Mouse (Mus musculus) cerebellum, postnatal 4 days (tissue): ENCODE measurements around the gene Dusp16.

Source experiments
- DNase-seq, 2 experiments: peaks; one replicate each; pipeline ENCODE4 v3.0.0; 2022; ENCODE audit warnings: low spot score in 2 of 2, mixed read lengths in 1 of 2

The Dusp16 gene

GRCm38 (mm10) chr6:134793046-134793806 is 801 bp upstream of the Dusp16 start:
- DNase-seq = no peak

DNA sequence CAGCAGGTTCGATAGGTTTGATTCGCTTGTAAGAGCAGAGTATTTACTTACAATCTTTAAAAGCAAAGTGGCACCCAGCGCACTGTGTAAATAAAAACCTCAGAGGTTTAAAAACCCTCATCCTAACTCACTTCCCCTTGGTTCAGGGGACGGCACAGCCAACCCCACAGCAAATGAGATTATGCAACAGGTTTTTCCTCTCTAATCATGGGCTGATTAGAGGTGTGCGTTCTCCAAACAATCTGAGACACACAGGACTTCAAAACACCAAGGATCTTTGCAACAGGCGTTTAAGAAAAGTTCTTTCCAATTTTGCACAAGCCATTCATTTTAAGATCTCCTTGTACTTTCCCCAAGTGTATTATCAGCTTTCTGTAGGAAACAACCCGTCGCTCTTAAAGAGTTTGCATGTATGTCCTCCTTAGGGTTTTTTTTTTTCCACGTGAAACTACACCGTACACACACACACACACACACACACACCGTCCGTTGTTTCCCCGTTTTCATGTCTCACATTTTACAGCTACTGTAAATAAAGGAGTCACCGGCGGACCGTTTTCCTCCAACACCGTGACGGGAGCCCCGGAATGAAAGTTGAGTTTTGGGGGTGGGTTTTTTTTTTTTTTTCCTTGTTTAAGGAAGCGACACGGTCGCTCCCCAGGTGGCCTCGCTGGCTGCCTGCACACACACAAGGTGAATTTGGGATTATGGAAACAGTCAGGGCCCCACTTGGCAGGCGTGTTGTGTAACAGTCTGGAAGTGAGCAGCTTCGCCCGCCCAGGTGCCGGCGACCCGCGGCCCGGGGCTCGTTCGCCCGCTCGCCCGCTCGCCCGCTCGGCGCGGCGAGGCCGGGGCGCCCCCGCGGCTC is 940 bp downstream of the Dusp16 start:
- DNase-seq = peak in 1 of 2 experiments; percentile 25

DNA sequence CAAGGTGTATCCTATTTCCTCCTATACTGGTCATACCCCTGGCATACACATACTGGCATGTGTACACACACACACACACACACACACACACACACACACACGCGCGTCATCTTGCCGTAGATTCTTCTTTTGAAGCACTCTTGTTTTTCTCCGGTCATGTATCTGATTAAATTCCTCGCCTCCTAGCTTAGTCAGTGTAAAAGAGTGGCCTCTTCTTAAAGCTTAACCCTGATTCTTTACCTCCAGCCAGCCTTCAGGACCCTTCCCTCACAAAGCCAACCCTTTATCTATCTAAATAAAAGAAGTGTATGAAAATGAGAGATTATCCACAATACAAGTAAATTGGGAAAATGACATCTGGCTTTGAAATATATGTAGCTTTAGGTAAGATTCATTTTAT is 3.3 kb downstream of the Dusp16 start:
- DNase-seq = no peak

- no peak for DNase-seq
Observed at GRCm38 (mm10) chr6:134786426-134786825, 6.0 kb downstream of the Dusp16 start.

DNA sequence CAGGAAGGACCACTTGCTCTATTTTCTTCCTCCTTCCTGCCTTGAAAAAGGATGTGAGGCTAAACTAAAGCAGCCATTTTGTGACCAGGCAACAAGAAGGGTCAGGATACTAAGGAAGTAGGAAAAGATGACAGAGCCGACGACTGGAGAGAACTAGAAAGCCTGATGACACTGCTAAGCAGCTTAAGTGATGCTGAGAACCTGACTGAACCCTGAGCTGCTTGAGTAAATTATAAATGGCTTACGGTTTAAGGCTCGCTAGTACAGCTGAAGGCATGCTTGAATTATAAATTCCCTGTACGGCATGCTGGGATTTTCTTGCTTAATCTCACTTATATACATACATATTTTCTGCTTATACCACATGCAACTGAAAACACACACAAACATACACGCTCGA is 9.5 kb downstream of the Dusp16 start:
- no peak for DNase-seq

- no peak for DNase-seq
Observed at GRCm38 (mm10) chr6:134781494-134781913, 10.9 kb downstream of the Dusp16 start.

DNA sequence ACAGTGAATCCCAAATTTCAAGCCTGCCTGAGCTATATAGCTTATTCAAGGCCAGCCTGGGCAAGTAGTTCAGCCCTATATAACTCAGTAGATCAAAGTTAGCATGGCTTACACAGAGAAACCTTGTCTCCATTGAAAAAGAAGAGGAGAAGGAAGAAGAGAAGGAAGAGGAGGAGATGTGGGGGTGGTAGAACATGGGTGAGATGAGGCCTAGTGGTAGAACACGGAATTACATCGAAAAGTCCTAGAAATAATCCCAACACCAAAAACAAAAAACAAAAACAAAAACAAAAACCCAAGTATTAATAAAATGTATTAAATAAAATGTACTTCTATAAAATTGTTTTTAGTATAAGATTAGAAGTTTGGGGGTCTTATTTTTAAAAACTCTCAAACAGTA is 12.4 kb downstream of the Dusp16 start:
- DNase-seq = no peak

- no peak for DNase-seq
Observed at GRCm38 (mm10) chr6:134773961-134774360, 18.5 kb downstream of the Dusp16 start.

- DNase-seq = no peak
Observed at GRCm38 (mm10) chr6:134773292-134773893, 19.0 kb downstream of the Dusp16 start.

DNA sequence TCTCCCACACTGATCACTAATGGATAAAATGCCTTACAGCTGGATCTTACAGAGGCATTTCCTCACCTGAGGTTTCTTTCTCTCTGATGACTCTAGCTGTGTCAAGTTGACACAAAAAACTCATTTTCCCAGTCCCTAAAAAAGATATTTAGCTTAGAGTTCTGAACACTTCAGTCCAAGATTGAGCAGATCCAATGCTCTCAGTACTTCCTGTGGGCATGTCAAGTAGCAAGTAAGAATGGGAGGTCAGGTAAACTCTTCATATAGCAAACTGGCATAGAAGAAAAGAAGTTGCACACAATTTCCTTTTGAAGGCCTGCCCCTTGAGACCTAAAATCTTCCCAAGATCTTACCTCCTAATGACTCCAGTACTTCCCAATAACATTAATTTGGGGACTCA is 22.1 kb downstream of the Dusp16 start:
- DNase-seq = no peak

- no peak for DNase-seq
Observed at GRCm38 (mm10) chr6:134764441-134765061, 27.9 kb downstream of the Dusp16 start.

DNA sequence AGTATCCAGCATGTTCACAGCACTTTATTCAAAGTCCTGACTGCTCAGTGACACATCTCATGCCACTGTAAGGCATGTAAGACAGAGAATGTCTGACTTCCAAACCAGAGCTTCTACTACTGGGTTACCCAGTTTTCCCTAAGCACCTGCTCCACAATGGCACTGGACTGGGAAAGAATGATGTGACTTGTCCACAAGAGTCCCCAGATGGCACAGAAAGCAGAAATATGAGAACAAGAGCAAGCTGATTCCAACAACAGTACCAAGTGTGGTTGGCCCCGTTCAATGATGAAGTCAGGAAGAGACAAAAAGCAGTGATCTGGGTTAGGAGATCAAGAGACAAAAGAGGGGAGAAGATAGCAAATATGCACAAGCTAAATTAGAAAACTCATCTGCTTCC is 29.0 kb downstream of the Dusp16 start:
- DNase-seq = no peak

DNA sequence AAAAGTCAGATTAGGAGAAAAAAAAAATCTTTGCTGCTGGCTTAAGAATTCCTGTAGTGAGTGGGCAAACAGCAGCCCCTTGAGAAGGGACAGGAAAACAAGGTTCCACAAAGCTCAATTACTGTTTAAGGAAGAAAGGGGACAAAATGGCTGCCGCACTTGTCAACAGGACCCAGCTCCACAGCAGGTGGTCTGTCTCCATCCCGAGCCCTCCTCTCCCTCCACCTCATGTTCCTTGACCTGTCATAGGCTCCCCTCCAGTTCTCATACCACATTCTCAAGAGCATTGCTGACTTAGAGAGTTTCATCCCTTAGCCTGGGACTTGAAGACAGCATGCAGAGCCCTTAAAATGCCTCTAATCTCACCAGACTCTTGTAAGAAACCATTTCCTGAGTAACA is 30.6 kb downstream of the Dusp16 start:
- DNase-seq = no peak

DNA sequence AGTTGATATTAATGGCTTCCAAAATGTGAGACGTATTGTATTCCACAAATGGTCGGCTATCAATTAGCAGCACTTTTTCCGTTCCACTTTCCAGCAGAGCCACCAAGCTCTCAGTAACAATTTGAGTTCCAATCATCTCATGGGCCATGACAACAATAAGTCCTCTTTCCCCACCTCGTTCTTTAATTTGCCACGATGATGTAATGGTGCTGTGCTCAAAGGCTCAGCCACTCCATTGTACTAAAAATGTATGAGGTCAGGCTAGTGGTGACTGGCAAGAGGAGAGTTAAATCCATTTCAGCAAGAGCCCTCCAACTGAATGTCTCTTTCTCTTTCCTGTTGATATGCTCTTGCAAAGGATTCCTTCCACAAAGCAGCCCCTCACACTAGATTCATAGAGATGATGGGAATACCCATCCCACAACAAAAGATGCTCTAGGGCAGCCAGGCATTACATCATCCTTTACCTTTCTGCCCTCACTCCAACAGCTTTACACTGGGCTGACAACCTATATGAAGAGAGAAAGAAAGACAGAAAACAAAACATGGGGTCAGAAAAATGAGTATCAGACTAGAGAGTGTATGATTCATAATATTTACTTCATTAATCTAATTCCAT is 31.4 kb downstream of the Dusp16 start:
- no peak for DNase-seq

GRCm38 (mm10) chr6:134756058-134756457 is 36.4 kb downstream of the Dusp16 start:
- no peak for DNase-seq

GRCm38 (mm10) chr6:134753858-134754257 is 38.6 kb downstream of the Dusp16 start:
- DNase-seq = no peak

GRCm38 (mm10) chr6:134753412-134753811 is 39.0 kb downstream of the Dusp16 start:
- no peak for DNase-seq

- DNase-seq = no peak
Observed at GRCm38 (mm10) chr6:134751883-134752647, 40.4 kb downstream of the Dusp16 start.

- DNase-seq = no peak
Observed at GRCm38 (mm10) chr6:134751087-134751486, 41.3 kb downstream of the Dusp16 start.

DNA sequence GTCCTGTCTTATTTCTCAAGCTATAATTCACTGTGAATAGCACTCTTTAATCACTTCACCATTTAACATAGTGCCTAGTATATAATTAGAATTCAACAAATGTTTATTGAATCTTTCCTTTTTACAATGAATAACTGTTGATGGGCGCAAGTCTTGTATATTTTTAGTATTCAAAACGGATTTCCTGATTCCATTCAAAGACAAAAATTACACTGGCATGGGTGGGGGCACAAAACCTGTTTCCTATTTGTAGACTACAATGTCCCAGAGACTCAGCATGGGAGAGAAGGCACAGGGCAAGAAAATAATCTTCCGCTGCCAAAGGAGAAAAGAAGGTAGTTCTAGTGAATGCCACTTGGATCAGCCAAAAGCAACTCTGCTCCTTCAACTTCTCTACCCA is 44.3 kb downstream of the Dusp16 start:
- DNase-seq = no peak

GRCm38 (mm10) chr6:134745876-134746275 is 46.5 kb downstream of the Dusp16 start:
- no peak for DNase-seq
